Mouse (Mus musculus): ENCODE measurements around the gene Ccn6.
"Not testable (repeated sequence)": the region's sequence is repeated elsewhere in the genome, so short reads cannot be mapped to it uniquely, and the experiment has no call there.

The Ccn6 gene

GRCm38 (mm10) chr10:39163694-39164093, at the start of gene Ccn6:
Gene Ccn6, minus strand, starts transcription at chr10:39163794.
- DNase-seq, result no peak

GRCm38 (mm10) chr10:39210031-39210430, 46.4 kb upstream of the Ccn6 start:
- no peak for DNase-seq

DNA sequence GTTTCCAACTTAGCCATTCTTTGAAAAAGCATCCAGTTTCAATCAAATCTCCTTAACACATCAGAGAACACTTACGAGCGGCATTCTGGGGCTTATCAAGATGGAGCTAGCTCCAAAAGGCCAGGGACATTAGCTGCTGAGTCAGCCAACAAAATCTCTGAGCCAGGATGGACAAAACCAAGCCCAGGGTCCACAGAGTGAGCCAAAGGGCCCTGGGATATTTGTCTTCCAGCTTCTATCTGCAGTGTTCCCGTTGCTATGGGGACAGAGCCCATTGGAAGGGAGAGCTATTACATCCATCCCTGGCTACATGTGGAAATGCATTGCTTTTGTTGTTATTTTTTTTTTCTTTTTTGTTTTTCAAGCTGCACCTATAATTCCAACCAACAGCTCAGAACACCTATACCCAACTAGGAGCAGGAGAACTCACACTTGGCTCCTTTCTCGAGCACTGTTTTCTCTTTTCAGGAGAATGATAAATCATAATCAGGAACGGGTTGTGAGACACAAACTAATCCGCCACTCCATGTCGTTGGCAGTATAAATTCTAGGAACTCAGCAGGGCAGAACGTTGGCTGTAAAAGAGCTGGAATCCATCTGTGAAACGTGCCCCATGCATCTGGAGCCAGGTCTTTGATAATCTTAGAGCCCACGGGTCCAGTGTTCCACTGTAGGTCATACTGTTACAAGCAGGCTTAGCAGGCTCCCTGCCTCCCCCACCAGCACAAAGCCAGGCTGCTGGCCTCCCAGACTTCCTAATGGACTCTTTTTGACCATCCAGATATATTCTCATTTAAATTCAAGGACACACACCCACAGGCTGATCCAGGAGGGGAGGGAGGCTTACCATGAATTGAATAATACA, 45.8 kb upstream of the Ccn6 start:
- DNase-seq, result no peak

DNA sequence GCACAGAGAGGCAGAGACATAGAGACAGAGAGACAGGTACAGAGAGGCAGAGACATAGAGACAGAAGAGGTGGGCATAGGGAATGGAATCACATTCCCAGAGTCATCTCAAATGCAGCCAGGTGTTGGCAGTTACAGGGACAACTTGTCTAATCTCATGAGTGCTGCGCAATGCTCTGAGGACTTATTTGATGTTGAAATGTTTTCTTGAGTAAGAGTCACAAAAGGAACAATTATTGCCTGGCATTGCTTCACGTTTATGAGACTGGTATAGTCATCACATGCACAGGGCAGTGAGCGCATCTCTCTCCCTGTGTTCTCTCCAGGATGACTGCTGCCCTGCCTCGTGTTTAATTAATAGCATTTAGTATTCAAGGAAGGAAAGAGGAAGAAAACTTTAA, 45.1 kb upstream of the Ccn6 start:
- no peak for DNase-seq

- DNase-seq, result no peak
Observed at GRCm38 (mm10) chr10:39207310-39207855, 43.8 kb upstream of the Ccn6 start.

DNA sequence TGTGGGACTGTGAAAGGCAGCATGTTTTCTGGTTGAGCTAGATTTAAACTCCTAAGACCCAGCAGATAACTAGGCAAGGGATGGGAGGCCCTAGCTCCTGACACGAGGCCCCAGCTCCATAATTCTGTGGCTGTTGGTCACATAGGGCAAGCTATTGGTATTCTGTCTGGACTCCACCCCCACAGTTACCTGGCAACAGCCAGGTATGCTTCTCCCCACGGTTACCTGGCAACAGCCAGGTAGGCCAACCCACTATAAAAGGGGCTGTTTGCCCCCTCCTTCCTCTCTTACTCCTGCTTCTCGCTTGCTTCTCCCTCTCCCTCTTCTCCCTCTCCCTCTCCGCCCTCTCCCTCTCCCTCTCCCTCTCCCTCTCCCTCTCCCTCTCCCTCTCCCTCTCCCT, 38.9 kb upstream of the Ccn6 start:
- DNase-seq, result no peak

- DNase-seq, result not testable (repeated sequence)
Observed at GRCm38 (mm10) chr10:39198216-39198615, 34.6 kb upstream of the Ccn6 start.

- DNase-seq, result no peak
Observed at GRCm38 (mm10) chr10:39192673-39193072, 29.1 kb upstream of the Ccn6 start.

GRCm38 (mm10) chr10:39185545-39185906, 21.9 kb upstream of the Ccn6 start:
- no peak for DNase-seq

- DNase-seq, result peak; percentile 15
Observed at GRCm38 (mm10) chr10:39184864-39185544, 21.4 kb upstream of the Ccn6 start.

DNA sequence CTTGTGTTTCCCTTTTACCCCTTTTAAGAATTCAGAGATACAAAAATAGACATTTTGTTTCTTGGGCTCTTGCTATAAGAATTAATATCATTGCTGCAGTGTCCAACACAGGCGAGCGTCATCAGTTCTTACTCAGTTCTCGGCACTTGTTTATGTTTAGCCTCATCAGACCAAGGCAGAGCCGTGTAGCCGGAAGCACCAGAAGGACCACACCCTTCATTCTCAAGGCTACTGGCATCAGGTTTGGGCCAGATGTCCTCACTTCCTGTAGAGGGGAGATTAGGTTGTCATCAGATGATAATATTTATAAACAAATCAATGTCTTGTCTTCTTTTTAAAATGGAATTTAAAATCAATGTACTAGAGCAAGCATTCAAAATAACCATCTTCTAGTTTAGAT, 13.4 kb upstream of the Ccn6 start:
- DNase-seq, result no peak

DNA sequence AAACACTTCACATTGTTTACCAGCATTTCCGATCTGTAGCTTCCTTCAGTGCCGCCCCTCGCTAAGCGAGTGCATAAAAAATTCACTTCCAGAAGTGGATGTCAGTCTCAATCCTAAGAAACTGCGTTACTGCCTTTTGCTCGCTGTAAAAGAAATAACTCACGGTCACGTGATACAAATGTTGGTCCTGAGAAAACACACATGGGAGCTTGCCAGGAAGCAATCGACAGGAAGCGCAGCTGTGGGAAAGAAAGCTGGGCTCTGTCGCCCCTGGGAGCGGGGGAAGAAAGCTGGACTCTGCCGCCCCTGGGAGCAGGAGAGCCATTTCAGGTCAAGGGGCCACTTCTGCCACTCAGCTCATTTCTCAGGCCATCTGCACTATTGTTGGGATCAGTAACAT, 9.5 kb upstream of the Ccn6 start:
- peak; percentile 14 for DNase-seq

DNA sequence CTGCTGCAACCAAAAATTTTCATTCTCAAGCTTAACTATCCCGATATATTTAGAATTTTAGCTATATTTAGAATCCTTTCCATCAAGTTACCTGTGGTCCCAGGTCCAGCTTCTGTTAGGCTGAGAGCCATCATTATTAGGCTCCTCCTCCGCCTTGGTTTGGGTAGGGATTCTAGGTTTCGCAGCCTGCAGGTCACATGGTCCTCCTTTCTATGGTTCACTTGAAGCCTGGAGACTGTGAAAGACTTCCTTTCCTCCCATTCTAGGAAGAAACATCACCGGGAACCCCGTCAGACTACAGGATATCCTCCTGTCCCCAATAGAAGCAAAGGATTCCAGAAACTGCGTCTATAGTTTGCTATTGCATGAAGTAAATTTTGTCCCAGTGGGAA, 8.9 kb upstream of the Ccn6 start:
- DNase-seq, result no peak

- DNase-seq, result peak; percentile 85
Observed at GRCm38 (mm10) chr10:39171603-39172539, 8.3 kb upstream of the Ccn6 start.

DNA sequence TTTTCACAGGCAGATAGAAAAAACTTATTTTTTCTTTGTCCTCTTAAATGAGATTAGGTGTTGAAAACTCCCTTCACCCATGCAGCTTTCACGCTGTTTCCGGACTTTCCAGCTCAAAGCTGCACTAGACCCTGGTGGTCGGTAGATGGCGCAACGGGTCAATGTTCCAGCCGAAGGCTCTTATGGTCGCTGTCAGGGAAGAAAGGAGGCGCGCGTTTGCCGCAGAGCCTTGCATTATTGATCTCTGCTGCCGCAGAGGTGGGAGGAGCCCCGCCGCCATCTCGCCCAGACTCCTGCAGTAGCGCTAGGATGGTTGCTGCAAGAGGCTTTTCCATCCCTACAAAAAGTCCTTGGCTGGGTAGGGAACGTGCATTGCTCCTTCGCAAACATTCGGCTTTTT, 7.5 kb upstream of the Ccn6 start:
- peak; percentile 88 for DNase-seq

DNA sequence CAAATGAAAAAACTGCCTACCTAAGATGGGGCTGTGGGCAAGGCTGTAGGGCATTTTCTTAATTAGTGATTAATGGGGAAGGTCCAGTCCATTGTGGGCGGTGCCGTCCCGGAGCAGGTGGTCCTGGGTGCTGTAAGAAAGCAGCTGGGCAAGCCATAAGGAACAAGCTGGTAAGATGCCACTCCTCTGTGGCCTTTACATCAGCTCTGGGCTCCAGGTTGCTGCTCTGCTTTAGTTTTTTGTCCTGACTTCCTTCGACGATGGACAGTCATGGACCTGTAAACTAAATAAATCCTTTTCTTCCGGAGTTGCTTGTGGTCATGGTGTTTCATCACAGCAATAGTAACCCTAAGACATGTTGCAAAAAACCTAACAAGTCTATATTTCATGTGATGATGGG, 7.1 kb upstream of the Ccn6 start:
- DNase-seq, result no peak

DNA sequence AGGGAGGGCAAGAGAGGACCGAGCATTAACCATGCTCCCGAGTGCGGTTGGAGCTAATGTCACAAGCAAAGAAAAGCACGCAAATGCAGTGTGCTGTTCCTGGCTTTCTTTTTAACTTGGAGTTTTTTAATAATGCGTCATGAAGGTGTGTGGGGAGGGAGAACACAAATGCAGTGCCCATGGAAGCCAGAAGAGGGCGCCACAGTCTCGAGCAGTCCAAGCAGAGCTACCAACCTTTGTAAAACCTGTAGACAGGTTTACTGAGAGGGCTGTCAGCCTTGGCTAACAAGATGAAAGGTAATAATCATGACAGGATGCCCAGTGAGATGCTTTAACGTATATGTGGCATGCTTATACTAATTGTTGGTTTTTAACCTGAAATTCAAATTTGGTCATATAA, 6.6 kb upstream of the Ccn6 start:
- peak; percentile 68 for DNase-seq

DNA sequence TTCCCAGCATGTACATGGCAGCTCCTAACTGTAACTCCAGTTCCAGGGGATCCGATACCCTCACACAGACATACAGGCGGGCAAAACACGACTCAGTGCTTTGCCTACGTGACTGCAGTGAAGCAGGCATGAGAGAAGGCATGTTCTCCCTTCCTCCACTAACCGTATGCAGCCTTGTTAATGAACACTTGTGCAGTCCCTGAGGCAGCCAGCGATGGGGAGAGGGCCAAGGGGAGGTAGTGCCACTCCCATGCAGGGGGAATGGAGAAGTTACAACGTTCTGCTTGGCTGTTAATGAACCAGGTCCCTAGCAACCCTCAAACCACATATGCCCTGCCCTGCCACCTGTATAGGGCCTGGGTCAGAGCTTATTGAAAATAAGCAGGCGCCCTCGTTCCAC, 6.0 kb upstream of the Ccn6 start:
- no peak for DNase-seq

- no peak for DNase-seq
Observed at GRCm38 (mm10) chr10:39167611-39168010, 4.0 kb upstream of the Ccn6 start.

DNA sequence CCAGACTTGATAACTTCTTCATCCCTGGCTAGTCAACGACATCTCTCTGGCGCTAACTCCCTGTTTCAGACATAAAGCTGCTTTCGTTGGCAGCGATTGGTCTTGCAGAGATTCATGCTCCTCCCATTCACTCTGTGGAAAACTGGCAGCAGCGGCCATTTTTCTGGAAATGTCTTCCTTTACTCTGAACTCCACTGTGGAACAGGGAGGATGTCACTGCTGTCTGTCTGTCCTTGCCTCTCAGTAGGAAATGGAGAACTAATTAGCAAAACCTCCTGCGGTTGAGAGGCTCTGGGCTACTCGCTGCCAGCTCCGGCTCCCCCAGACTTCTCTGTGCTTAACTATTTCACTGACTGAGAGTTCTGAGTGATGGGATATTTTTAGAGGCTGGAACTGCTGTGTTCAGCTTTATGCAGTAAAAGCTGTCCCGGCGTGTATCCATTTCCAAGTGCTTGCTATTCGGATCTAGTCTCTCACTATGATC, 2.1 kb upstream of the Ccn6 start:
- no peak for DNase-seq

- DNase-seq, result no peak
Observed at GRCm38 (mm10) chr10:39162666-39163484, 719 bp downstream of the Ccn6 start.

DNA sequence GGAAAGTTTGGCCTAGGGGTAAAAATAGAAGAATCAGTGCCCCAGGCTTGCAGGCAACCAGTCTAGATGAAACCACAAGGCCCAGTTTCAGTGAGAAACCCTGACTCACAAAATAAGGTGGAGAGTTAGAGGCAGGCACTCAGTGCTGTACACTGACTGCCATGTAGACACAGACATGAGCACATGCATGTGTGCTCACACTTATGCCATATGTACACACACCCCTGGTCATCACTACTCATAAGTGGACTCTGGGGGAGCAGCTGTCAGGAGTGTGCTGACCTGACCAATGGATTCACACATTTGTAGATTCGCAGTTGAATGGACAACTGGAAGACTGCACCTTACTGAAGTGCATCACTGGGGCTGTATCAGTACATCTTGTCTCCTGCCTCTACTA, 2.2 kb downstream of the Ccn6 start:
- no peak for DNase-seq

All from liver (tissue).